Mouse (Mus musculus): Measurements from ENCODE around the gene Hspb9.

DNA sequence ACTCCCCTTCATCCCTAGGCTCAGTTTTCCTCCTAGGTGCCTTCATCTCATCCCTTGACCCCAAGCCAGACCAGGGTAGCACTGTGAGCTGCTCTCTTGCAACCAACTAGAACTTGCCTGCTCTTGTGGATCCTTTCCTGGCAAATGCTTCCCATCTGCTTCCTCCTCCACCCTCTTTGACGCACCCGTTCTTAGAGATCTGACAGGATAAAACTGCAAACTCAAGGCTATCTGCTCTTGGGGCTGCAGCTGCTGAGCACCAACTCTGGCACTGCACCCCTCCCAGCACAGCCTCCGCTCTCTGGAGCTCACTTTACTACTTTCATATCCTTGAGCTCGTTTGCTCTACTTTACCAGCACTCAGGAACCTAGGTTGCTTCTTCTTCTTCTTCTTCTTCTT is 35.0 kb downstream of the Hspb9 start:
- no peak for TF ChIP-seq POLR2A (IDR thresholded peaks at IDR 0.05; ENCODE audit: borderline replicate concordance, insufficient read depth, low read length)
- TF ChIP-seq CTCF (IDR thresholded peaks at IDR 0.05; ENCODE audit: borderline replicate concordance, insufficient read depth, low read depth, low read length) = no peak

All from cerebellum, adult 2 months (tissue).